Mouse (Mus musculus): ENCODE measurements around the gene Bcas3. TPM values are rescaled to one million over a fixed set of nuclear protein-coding genes. Genes with fewer than 3 reads are reported as not detected.

Bcas3 gene
- polyA plus RNA-seq, 1 experiment = 21.2 TPM

DNA sequence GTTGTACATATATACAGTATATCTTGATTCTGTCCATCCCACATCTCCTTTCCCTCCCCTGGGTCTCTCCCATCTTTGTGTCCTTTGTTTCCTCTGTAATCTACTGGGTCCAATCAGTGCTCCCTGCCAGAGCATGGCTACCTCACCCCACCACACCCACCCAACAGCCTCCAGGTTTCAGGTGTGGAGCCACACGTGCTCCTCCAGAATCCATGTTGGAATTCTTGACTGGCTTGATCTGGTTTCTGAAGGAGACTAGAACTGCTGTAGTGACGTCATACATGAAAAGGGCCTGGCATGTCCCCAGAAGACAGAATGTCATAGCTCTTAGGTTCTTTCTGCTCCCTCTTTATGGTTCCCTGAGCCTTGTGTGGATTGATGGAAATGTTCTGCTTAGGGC is 395.9 kb downstream of the Bcas3 start:
- no peak overlapping the region for H3K4me3 ChIP-seq (ENCODE audit: insufficient read depth, low read depth, low read length)
- H3K4me1 ChIP-seq (ENCODE audit: control insufficient read depth, insufficient read depth, insufficient read length, low read length) = no peaks in the 10 kb centered on the region
- H3K27ac ChIP-seq (replicated peaks; ENCODE audit: low read depth, low read length) = no peak overlapping the region

DNA sequence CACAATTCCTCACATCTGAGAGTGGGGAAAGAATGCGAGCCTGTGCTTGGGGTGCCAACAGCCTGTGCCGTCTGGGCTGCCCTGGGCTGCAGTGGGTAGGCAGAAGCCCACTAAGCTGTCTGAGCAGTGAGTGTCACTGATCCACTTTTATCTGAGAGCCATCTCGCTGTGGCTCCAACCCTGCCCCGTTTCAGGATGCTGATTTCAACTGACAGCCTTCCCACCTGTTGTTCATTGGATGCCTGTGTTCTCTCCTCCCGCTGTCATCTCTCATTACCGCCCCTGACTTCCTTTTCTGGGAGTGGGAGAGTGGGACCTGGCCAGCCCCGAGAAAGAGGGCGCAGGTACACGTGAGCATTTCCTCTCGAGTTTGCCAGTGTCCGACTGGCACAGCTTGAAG is 398.2 kb downstream of the Bcas3 start:
- no peak overlapping the region for H3K4me3 ChIP-seq (ENCODE audit: insufficient read depth, low read depth, low read length)
- H3K4me1 ChIP-seq (ENCODE audit: control insufficient read depth, insufficient read depth, insufficient read length, low read length) = no peaks in the 10 kb centered on the region
- H3K27ac ChIP-seq (replicated peaks; ENCODE audit: low read depth, low read length) = no peak overlapping the region

DNA sequence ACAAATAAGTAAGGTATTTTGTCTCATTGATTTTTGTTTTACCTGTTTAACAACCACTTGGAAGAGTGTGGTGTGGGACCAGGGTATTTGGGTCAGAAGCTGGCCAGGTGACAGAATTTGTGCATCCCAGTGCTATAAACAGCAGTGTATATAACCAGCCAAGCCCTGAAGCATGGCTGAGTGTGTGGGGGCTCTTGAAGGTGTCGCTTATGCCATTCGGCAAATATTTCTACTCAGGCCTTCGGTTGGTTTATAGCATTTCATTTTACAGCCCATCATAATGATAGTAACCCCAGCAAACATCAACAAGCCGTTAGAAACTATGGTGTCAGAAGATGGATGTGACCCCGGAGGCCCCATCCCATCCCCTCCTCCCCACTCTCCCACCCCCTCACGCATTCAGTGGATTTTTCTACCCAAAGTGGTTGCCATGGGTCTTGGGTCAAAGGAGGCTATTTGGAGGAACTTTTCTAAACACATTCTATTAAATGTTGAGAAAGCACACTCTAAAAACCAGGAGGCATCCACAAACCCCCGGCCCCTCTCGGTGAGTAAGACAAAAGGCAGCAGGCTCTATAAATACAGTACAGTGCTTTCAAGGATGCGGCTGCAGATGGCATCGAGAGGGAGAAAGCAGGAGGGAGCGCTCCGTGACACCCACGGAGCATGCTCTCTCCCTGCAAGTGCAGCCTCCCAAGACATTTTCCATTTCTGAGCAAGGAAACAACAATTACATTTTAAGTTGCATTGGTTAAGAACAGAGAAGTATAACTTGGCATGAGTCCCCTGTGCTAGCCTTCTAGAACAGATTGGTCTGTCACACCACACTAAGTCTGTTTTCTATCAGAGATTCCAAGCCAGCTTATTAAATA is 401.9 kb downstream of the Bcas3 start:
- H3K27ac ChIP-seq (replicated peaks; ENCODE audit: low read depth, low read length) = no peak overlapping the region
- H3K4me1 ChIP-seq (ENCODE audit: control insufficient read depth, insufficient read depth, insufficient read length, low read length) = peaks cover 9% of the 10 kb centered on the region; the same call in 1 of the 2 replicates
- H3K4me3 ChIP-seq (ENCODE audit: insufficient read depth, low read depth, low read length) = no peak overlapping the region

DNA sequence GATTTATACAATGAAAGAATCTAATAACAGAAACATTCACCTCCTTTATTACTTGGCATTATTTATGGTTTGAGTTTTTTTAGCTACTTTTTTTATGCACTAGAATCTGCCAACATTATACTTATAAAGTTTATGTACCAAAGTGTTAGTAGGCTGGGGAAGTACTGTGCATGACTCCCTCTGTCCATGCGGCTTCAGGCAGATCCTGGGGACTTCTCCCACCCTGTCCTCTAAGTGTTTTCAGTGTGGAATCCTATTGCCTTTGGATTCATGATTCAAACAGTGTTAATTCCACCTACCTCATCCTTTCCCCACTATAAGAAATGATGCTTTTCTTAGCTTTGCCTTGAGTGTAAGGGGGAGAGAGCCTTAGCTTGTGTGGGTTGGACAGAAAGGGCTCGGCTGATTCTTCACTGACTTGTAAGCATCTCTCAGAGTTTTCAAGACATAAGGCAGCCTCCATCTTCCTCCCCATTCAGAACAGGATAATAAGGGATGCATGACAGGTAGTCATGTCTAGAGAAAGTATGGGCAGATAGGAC is 402.6 kb downstream of the Bcas3 start:
- Histone ChIP-seq H3K27ac (replicated peaks; ENCODE audit: low read depth, low read length) (no peak overlapping the region), H3K4me3 (ENCODE audit: insufficient read depth, low read depth, low read length) (no peak overlapping the region), H3K4me1 (ENCODE audit: control insufficient read depth, insufficient read depth, insufficient read length, low read length) (peaks cover 13% of the 10 kb centered on the region)

DNA sequence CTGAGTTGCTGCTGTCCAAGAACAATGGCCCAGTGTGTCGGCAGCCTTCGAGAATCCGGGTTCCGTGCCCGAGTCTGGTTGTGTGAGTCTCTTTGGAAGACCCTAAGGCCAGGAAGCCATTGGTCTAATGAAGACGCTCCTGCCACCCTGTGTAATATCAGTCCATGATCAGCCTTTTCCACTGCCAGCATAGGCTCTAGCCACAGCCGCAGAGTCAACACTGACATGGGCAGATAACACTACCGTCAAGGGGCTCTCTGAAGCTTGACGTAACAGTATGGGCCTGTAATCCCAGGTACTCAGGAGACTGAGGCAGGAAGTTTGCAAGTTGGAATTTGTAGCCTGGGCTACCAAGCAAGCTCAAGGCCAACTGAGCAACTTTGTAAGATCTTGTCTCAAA is 405.9 kb downstream of the Bcas3 start:
- H3K4me1 ChIP-seq (ENCODE audit: control insufficient read depth, insufficient read depth, insufficient read length, low read length) = peaks cover 18% of the 10 kb centered on the region

DNA sequence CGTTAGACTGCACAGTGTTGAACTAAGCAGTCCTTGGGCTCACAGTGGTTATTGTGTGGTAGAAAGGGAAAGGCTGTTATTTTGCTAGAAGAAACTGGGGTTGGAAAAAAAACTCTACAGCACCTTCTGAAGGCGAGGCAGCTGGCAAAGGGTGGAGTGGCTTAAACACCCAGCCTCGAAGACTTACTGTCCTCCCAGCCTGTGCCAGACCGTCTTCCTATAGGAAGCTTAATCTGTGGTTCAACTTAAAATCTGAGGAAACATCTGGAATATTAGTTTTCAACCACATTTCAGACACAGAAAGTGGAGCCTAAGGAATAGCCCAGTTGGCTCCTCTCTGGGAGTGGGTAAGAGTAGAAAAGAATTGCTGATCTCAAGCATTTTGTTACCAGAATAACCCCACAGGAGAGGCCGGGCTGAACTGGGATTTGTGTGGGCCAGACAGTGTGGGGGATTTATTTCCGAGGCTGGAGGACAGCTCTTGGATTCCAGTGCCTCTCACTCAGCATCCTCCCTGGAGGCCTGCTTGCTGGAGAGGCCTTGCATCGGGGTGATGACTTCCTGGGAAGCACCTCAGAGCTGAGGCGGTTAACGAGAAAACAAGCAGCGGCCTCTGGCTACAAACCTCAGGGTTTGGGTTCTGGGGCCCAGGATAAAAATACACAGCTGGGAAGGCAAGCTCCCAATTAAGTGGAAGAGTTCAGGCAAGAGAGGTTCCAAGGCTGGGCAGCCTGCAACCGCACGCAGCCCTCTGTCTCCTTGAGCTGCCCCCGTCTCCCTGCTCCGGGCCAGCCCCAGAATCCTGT is 406.9 kb downstream of the Bcas3 start:
- H3K4me1 ChIP-seq (ENCODE audit: control insufficient read depth, insufficient read depth, insufficient read length, low read length) = peaks cover 18% of the 10 kb centered on the region
- H3K27ac ChIP-seq (replicated peaks; ENCODE audit: low read depth, low read length) = peak overlapping the region; percentile 54
- H3K4me3 ChIP-seq (ENCODE audit: insufficient read depth, low read depth, low read length) = no peak overlapping the region

More for the DNA sequence above, 405.9 kb downstream of the Bcas3 start:
- no peak overlapping the region for H3K4me3 ChIP-seq (ENCODE audit: insufficient read depth, low read depth, low read length)
- no peak overlapping the region for H3K27ac ChIP-seq (replicated peaks; ENCODE audit: low read depth, low read length)

DNA sequence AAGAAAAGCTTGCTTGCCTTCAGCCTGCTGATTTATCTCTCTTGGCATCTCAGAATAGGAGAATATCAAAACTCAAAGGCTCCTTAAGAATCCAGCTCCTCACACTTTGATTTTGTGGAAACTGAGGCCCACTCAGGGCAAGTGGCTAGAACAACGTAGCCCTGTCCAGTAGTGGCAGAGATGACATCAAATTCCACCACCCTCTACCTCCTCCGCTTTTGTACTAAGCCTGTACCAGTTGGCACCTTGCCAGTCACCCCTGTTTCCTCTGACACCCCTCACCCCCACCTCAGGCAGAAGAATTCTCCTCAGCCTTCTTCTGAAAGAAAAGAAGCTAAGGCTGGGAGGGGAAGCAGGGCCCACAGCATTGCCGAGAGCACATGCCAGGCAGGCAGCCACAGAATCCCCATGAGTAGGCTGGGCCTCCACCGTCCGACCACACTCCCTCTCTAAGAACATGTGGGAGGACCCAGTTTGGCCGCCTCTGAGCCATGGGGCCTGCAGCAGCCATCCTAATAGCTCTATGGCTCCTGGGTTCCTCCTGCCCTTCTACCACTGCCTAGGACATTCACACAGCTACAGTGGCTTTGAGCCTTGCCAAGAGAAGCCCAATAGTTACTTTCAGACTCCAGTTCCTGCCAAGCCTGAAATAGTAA is 407.6 kb downstream of the Bcas3 start:
- Histone ChIP-seq H3K27ac (replicated peaks; ENCODE audit: low read depth, low read length) (peak overlapping the region; percentile 54), H3K4me3 (ENCODE audit: insufficient read depth, low read depth, low read length) (no peak overlapping the region), H3K4me1 (ENCODE audit: control insufficient read depth, insufficient read depth, insufficient read length, low read length) (peaks cover 19% of the 10 kb centered on the region)

DNA sequence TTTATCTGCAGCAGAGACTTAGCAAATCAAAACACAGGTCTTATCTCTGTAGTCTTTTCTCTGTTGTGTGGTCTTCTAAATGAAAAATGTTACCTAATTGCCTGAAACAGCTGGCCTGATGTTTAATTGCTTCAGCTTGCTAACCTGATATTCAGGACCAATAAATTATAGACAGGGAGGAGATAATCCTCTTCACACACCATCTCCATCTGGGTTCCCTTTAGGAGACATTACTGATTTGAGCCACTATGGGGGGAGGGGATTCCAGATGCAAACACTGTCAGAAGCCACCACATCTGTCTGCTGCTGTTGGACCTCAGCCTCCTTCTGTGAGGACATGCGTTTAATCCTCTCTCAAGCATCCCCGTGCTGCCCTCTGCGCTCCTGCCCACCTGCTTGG is 408.2 kb downstream of the Bcas3 start:
- no peak overlapping the region for H3K27ac ChIP-seq (replicated peaks; ENCODE audit: low read depth, low read length)
- H3K4me1 ChIP-seq (ENCODE audit: control insufficient read depth, insufficient read depth, insufficient read length, low read length) = peaks cover 22% of the 10 kb centered on the region
- no peak overlapping the region for H3K4me3 ChIP-seq (ENCODE audit: insufficient read depth, low read depth, low read length)

DNA sequence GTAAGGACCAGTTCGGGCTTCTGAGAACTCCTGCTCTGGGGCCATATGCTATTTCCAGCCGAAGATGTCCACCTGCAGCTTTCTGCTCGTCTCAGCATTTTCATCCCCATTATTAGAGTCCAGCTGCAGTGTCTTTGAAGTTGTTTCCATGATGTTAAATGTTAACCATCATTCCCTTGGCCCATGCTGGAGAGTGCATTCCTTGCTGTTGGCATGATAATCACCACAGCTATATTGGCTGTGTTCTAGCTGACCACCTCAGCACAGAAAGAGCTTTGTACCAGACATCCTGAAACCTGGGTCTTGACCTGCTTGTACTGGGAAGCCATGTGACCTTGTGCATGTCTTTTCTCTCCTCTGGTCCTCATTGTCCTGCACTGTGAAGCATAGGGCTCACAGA is 410.7 kb downstream of the Bcas3 start:
- Histone ChIP-seq H3K4me1 (ENCODE audit: control insufficient read depth, insufficient read depth, insufficient read length, low read length) (peaks cover 31% of the 10 kb centered on the region), H3K27ac (replicated peaks; ENCODE audit: low read depth, low read length) (no peak overlapping the region), H3K4me3 (ENCODE audit: insufficient read depth, low read depth, low read length) (no peak overlapping the region)

DNA sequence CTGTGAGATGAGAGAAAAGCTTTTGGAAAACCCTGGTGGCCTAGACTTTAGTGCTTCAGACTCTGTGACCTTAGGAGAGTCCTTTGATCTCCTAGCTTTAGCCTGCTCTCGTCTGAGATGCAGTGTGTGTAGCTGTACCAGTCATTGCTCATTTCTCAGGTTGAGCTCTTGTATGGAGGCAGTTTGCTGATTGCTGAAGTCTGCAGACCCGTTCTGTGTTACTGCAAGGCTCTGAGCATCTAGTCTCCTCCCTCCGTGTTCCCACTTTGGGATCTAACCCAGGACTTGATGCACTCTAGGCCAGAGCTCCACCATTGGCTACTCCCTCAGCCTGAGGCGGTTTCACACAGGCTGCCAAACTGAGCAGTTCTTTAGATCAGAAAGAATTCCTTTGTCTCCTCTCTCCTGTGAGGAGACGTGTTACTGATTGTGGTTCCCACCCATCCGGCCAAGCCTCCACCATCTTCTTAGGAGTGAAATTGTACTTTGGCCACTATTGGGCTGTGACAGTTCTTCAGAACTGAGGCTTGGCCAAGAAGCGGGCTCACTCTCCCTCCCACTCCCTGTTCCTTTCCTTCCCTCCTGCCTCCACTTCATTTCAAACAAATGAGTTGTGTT is 413.2 kb downstream of the Bcas3 start:
- Histone ChIP-seq H3K27ac (replicated peaks; ENCODE audit: low read depth, low read length) (0 out of 2 replicates have a peak overlapping the region, but pooled peaks have one; percentile 8), H3K4me1 (ENCODE audit: control insufficient read depth, insufficient read depth, insufficient read length, low read length) (peaks cover 15% of the 10 kb centered on the region), H3K4me3 (ENCODE audit: insufficient read depth, low read depth, low read length) (no peak overlapping the region)

DNA sequence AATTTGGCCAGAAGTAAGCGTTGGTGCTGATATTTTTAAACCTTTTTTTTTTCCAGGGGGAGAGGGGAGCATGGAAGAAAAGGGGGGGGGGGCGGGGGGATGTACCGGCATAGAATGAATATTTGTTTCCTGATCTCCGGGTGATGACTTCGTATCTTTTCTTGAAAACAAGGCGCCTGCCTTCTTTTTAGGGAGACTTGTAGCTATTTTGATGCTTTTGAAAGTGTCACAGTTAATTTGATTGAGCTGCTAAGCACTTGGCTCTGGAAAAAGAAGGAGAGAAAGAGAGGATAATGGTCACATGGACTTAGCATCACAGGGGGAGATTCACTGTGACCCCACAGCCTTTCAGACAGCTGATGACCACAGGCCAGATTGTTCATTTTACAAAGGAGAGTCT is 413.8 kb downstream of the Bcas3 start:
- H3K4me1 ChIP-seq (ENCODE audit: control insufficient read depth, insufficient read depth, insufficient read length, low read length) = peaks cover 15% of the 10 kb centered on the region
- no peak overlapping the region for H3K27ac ChIP-seq (replicated peaks; ENCODE audit: low read depth, low read length)
- no peak overlapping the region for H3K4me3 ChIP-seq (ENCODE audit: insufficient read depth, low read depth, low read length)

DNA sequence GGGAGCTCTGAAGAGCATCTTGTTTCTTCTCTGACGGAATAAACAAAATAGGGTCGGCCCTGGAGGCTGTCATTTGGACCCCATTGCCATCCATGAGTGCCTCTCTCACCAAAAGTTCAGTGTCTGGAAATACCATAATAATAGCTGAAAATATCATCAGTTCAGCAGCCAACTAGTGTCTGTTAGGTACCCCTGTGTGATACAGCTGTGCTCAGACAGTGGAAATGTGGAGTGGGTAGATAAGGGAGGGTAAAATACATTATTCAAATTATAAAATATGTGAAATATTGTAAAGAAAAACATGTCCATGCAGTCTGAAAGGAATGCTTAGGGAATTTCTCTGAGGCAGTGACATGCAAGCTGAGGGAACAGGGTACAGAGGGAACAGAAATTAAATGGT is 416.8 kb downstream of the Bcas3 start:
- no peak overlapping the region for H3K27ac ChIP-seq (replicated peaks; ENCODE audit: low read depth, low read length)
- peaks cover 32% of the 10 kb centered on the region for H3K4me1 ChIP-seq (ENCODE audit: control insufficient read depth, insufficient read depth, insufficient read length, low read length)
- H3K4me3 ChIP-seq (ENCODE audit: insufficient read depth, low read depth, low read length) = no peak overlapping the region

DNA sequence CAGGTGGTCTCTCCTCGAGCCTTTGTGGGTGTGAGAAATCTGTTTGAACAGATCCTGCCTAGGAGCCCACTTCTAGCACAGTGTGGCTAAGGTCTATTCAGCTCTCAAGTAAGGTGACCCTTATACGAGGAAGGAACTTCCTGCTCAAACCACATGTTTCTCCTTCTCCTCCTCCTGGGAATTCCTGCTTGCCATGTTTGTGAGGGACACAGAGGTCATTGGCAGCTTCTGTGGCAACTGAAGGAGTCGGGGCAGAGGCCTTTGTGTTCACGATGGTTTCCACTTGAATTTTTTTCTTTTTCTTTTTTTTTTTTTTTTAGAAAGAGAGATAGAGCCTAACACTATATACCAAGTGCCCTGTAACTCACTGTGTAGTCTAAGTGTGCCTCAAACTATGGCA is 420.4 kb downstream of the Bcas3 start:
- peaks cover 44% of the 10 kb centered on the region for H3K4me1 ChIP-seq (ENCODE audit: control insufficient read depth, insufficient read depth, insufficient read length, low read length)
- peak overlapping the region; percentile 84 for H3K27ac ChIP-seq (replicated peaks; ENCODE audit: low read depth, low read length)
- H3K4me3 ChIP-seq (ENCODE audit: insufficient read depth, low read depth, low read length) = no peak overlapping the region

DNA sequence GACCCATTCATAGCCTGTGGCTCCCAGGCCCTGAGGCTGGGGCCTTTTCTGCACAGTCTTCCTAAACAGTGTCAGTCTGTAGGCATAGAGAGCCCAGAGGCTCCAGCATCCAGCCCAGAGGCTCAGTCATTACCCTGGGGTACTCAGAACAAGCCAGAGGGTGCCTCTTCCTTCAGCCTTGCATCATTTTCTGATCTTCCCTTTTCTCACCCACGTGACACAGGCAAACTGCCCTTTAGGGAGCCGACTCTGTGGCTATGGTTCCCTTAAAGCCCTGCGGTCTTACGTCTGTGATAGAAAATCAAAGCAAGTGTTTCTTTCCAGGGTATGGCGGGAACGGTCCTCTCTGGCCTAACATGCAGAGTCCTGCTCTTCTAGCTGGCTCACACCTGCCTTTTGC is 421.7 kb downstream of the Bcas3 start:
- Histone ChIP-seq H3K27ac (replicated peaks; ENCODE audit: low read depth, low read length) (peak overlapping the region; percentile 54), H3K4me3 (ENCODE audit: insufficient read depth, low read depth, low read length) (no peak overlapping the region), H3K4me1 (ENCODE audit: control insufficient read depth, insufficient read depth, insufficient read length, low read length) (peaks cover 44% of the 10 kb centered on the region)

Data from brown adipose tissue, adult 24 weeks (tissue).